Mouse (Mus musculus) thymus, adult 2 months (tissue): ENCODE results near the gene March7. TPM values are rescaled to one million over a fixed set of nuclear protein-coding genes. Genes with fewer than 3 reads are reported as not detected.

Source experiments
- DNase-seq: peaks from one replicate; pipeline ENCODE4 v3.0.0; 2021
- H3K27ac ChIP-seq: fragments of 200-500 bp; 2 replicates; pipeline ENCODE4 v1.5.1; 2012; ENCODE audit warnings: low read length, control low read depth; ENCODE audit not compliant: control insufficient read depth, insufficient read depth
- H3K27me3 ChIP-seq: fragments of 200-500 bp; 2 replicates; pipeline ENCODE4 v1.6.1; 2012; ENCODE audit warnings: mild to moderate bottlenecking, low read length, moderate library complexity, mixed read lengths; ENCODE audit not compliant: control insufficient read depth, insufficient read depth
- H3K36me3 ChIP-seq: fragments of 200-500 bp; 2 replicates; pipeline ENCODE4 v1.6.1; 2012; ENCODE audit warnings: mild to moderate bottlenecking, low read length, moderate library complexity; ENCODE audit not compliant: control insufficient read depth, insufficient read depth
- H3K4me1 ChIP-seq: fragments of 200-500 bp; replicated peaks from 2 replicates; pipeline ENCODE4 v1.6.1; 2012; ENCODE audit warnings: low read length; ENCODE audit not compliant: control insufficient read depth, insufficient read depth
- H3K4me3 ChIP-seq: fragments of 200-500 bp; 2 replicates; pipeline ENCODE4 v1.5.1; 2012; ENCODE audit warnings: mild to moderate bottlenecking, low read length, control low read depth, moderate library complexity; ENCODE audit not compliant: control insufficient read depth, insufficient read depth
- CTCF ChIP-seq: fragments of 200-500 bp; IDR thresholded peaks from 2 replicates; pipeline ENCODE4 v1.5.1; 2012; ENCODE audit warnings: mild to moderate bottlenecking, control low read depth, low read length, moderate library complexity, borderline replicate concordance; ENCODE audit not compliant: control insufficient read depth, poor library complexity, insufficient read depth; ENCODE audit errors: extremely low read depth
- POLR2A ChIP-seq: fragments of 200-500 bp; IDR thresholded peaks from 2 replicates; pipeline ENCODE4 v1.6.1; 2012; ENCODE audit warnings: mild to moderate bottlenecking, low read length, control low read depth, moderate library complexity; ENCODE audit not compliant: control insufficient read depth, poor library complexity, insufficient read depth; ENCODE audit errors: extremely low read depth
- WGBS: fragments of 180-500 bp; shearing (Covaris S2); methylation state at CpG from one replicate; pipeline ENCODE4 v1.1.7; 2018; 5-methylcytosine and 5-hydroxymethylcytosine counted together
- polyA plus RNA-seq: library from polyadenylated mRNA; depleted of rRNA; stranded (reverse); fragments of >200 nt; gene quantifications from 2 replicates; pipeline ENCODE4 v1.2.3, GENCODE M21; 2012

March7 gene
- polyA plus RNA-seq, 1 experiment, result 23.3 TPM

GRCm38 (mm10) chr2:60256751-60257150 lies 47.1 kb downstream of the March7 start:
- TF ChIP-seq CTCF, result no peak
- no peak for TF ChIP-seq POLR2A
- no peak overlapping the region for H3K4me3 ChIP-seq
- 87% methylated on average over 2 of the region's 2 CpGs for WGBS
- H3K27me3 ChIP-seq, result no peaks in the 10 kb centered on the region
- H3K4me1 ChIP-seq, result no peaks in the 10 kb centered on the region
- no peaks in the 10 kb centered on the region for H3K36me3 ChIP-seq
- H3K27ac ChIP-seq, result no peak overlapping the region
- DNase-seq, result no peak

- H3K36me3 ChIP-seq, result no peaks in the 10 kb centered on the region
- TF ChIP-seq CTCF (no peak), POLR2A (no peak)
- H3K4me1 ChIP-seq, result no peaks in the 10 kb centered on the region
- 98% methylated on average over 5 of the region's 5 CpGs for WGBS
- no peaks in the 10 kb centered on the region for H3K27me3 ChIP-seq
- H3K4me3 ChIP-seq, result no peak overlapping the region
- DNase-seq, result no peak
- no peak overlapping the region for H3K27ac ChIP-seq
Observed at GRCm38 (mm10) chr2:60259186-60259585, 49.5 kb downstream of the March7 start.

- no peak overlapping the region for H3K4me3 ChIP-seq
- no peaks in the 10 kb centered on the region for H3K4me1 ChIP-seq
- WGBS, result 92% methylated on average over 5 of the region's 5 CpGs
Observed at GRCm38 (mm10) chr2:60260621-60261350, 51.1 kb downstream of the March7 start.

GRCm38 (mm10) chr2:60267567-60267966 lies 57.9 kb downstream of the March7 start:
- Histone ChIP-seq H3K36me3 (no peaks in the 10 kb centered on the region), H3K27ac (no peak overlapping the region), H3K4me3 (no peak overlapping the region), H3K4me1 (no peaks in the 10 kb centered on the region), H3K27me3 (no peaks in the 10 kb centered on the region)
- no peak for DNase-seq
- TF ChIP-seq POLR2A, result no peak
- no peak for TF ChIP-seq CTCF
- WGBS, result 93% methylated on average over 1 of the region's 1 CpGs

More at GRCm38 (mm10) chr2:60260621-60261350, 51.1 kb downstream of the March7 start:
- no peaks in the 10 kb centered on the region for H3K36me3 ChIP-seq
- H3K27ac ChIP-seq, result no peak overlapping the region
- DNase-seq, result no peak
- H3K27me3 ChIP-seq, result no peaks in the 10 kb centered on the region
- no peak for TF ChIP-seq CTCF
- TF ChIP-seq POLR2A, result no peak

- no peak overlapping the region for H3K4me3 ChIP-seq
- no peaks in the 10 kb centered on the region for H3K27me3 ChIP-seq
- H3K27ac ChIP-seq, result no peak overlapping the region
- no peaks in the 10 kb centered on the region for H3K36me3 ChIP-seq
- TF ChIP-seq CTCF (no peak), POLR2A (no peak)
- 98% methylated on average over 14 of the region's 14 CpGs for WGBS
- no peak for DNase-seq
- no peaks in the 10 kb centered on the region for H3K4me1 ChIP-seq
Observed at GRCm38 (mm10) chr2:60269856-60270479, 60.3 kb downstream of the March7 start.

GRCm38 (mm10) chr2:60278627-60279026 lies 68.9 kb downstream of the March7 start:
- H3K27ac ChIP-seq, result no peak overlapping the region
- peak; percentile 14 for DNase-seq
- TF ChIP-seq POLR2A, result no peak
- no peak for TF ChIP-seq CTCF
- H3K4me3 ChIP-seq, result no peak overlapping the region
- no peaks in the 10 kb centered on the region for H3K36me3 ChIP-seq
- H3K27me3 ChIP-seq, result peaks cover 3% of the 10 kb centered on the region; the same call in 1 of the 2 replicates
- H3K4me1 ChIP-seq, result peaks cover 8% of the 10 kb centered on the region
- 7% methylated on average over 4 of the region's 4 CpGs for WGBS
